ENCODE assay signal across 33 mouse cellular contexts in genomic region chr2:163538410-163538809, GRCm38 (mm10). TPM values are rescaled to one million over a fixed set of nuclear protein-coding genes. Genes with fewer than 3 reads are reported as not detected.
DNase-seq lines count a peak whose midpoint lies in the region; ATAC-seq and TF ChIP-seq lines count a peak whose summit lies in the region.
"Had no signal": no experiment of that assay in that cellular context is flagged by ENCODE, and none has a peak within 500 bp of the region (broad histone marks: within the 10 kb centered on the region; RNA-seq: fewer than 3 reads in every experiment).

No protein-coding gene starts in this region.

- no peak overlapping the region for H3K4me3 ChIP-seq in kidney, postnatal 0 days (replicated peaks; ENCODE audit: low read depth, low read length)
- H3K4me3 ChIP-seq in kidney, embryonic 14.5 days (ENCODE audit: low read length): no peak overlapping the region
- H3K4me3 ChIP-seq in liver, adult 2 months (ENCODE audit: insufficient read depth, low read depth, low read length): peak overlapping the region; percentile 45
- H3K4me3 ChIP-seq in liver, postnatal 0 days (ENCODE audit: low read depth, low read length): no peak overlapping the region
- H3K4me3 ChIP-seq: embryonic facial prominence, embryonic 10.5 days; forebrain, embryonic 15.5 days; heart, embryonic 12.5 days; hindbrain, embryonic 10.5 days; limb, embryonic 10.5 days; myocyte had no signal

- H3K27ac ChIP-seq in kidney, postnatal 0 days: 0 out of 2 replicates have a peak overlapping the region, but pooled peaks have one; percentile 25
- H3K27ac ChIP-seq in kidney, embryonic 14.5 days (ENCODE audit: low read depth, low read length): no peak overlapping the region
- peak overlapping the region; percentile 97 for H3K27ac ChIP-seq in liver, adult 2 months (replicated peaks; ENCODE audit: insufficient read depth, low read depth, low read length)
- peak overlapping the region; percentile 95 for H3K27ac ChIP-seq in liver, postnatal 0 days (ENCODE audit: low read depth)
- H3K27ac ChIP-seq: embryonic facial prominence, embryonic 10.5 days; forebrain, embryonic 15.5 days; hindbrain, embryonic 10.5 days; limb, embryonic 10.5 days; macrophage had no signal

- no peaks in the 10 kb centered on the region for H3K4me1 ChIP-seq in kidney, postnatal 0 days (replicated peaks; ENCODE audit: insufficient read depth, low read length)
- no peaks in the 10 kb centered on the region for H3K4me1 ChIP-seq in kidney, embryonic 14.5 days (ENCODE audit: control insufficient read depth, insufficient read depth, low read length)
- peaks cover 27% of the 10 kb centered on the region for H3K4me1 ChIP-seq in liver, adult 2 months (ENCODE audit: control insufficient read depth, insufficient read depth, low read length)
- peaks cover 19% of the 10 kb centered on the region; the same call in 1 of the 2 replicates for H3K4me1 ChIP-seq in liver, postnatal 0 days (ENCODE audit: insufficient read depth)

- no peak for TF ChIP-seq CTCF in kidney, postnatal 0 days (IDR thresholded peaks at IDR 0.05; ENCODE audit: low read depth)
- no peak for TF ChIP-seq CTCF in liver, adult 2 months (IDR thresholded peaks at IDR 0.05; ENCODE audit: low read depth, low read length)
- no peak for TF ChIP-seq CTCF in liver, postnatal 0 days (IDR thresholded peaks at IDR 0.05; ENCODE audit: low read depth)

- H3K9ac ChIP-seq in kidney, postnatal 0 days (ENCODE audit: low read depth, low read length): no peak overlapping the region
- H3K9ac ChIP-seq in kidney, embryonic 14.5 days (ENCODE audit: low read depth, low read length): no peak overlapping the region
- peak overlapping the region; percentile 76 for H3K9ac ChIP-seq in liver, adult 2 months (ENCODE audit: low read depth, low read length)
- no peak overlapping the region; the same call in 1 of the 2 replicates for H3K9ac ChIP-seq in liver, postnatal 0 days (replicated peaks)
- H3K9ac ChIP-seq: forebrain, embryonic 15.5 days; heart, embryonic 12.5 days; liver, embryonic 14.5 days had no signal

- WGBS in kidney, postnatal 0 days: 82% methylated on average over 2 of the region's 2 CpGs
- WGBS in kidney, embryonic 14.5 days: 76% methylated on average over 2 of the region's 2 CpGs
- 25% methylated on average over 2 of the region's 2 CpGs for WGBS in liver, adult 2 months
- WGBS in liver, postnatal 0 days (ENCODE audit: insufficient replicate concordance): 74% methylated on average over 2 of the region's 2 CpGs

- TF ChIP-seq POLR2A in liver, adult 2 months (IDR thresholded peaks at IDR 0.05; ENCODE audit: extremely low read depth, insufficient read depth, low read length): no peak

- no peak for DNase-seq in kidney, postnatal 0 days (ENCODE audit: low spot score)
- DNase-seq in liver, adult 2 months (ENCODE audit: extremely low read depth, low read depth, low spot score): peak; percentile 99
- DNase-seq in liver: no peak
- peak; percentile 10 to 17 for DNase-seq in layer of hippocampus, postnatal 36 days
- DNase-seq in liver, postnatal 0 days: no peak
- DNase-seq in gastrocnemius, adult 8-10 months (ENCODE audit: low spot score in 2 of 2): no peak
- no peak for DNase-seq in ovary, postnatal 36 days (ENCODE audit: low spot score)
- DNase-seq: adrenal gland, postnatal 14 days; cerebellum, adult 8-10 months; cerebellum, postnatal 36 days; gastrocnemius, postnatal 14 days; heart, adult 11 months; heart, postnatal 10 days; right cerebral cortex, postnatal 14 days; thymus, postnatal 14 days had no signal

- H3K27me3 ChIP-seq in kidney, postnatal 0 days (ENCODE audit: insufficient read depth, low read length): no peaks in the 10 kb centered on the region
- no peaks in the 10 kb centered on the region for H3K27me3 ChIP-seq in kidney, embryonic 14.5 days (ENCODE audit: control insufficient read depth, insufficient read depth, low read length)
- H3K27me3 ChIP-seq in liver, adult 2 months (ENCODE audit: control insufficient read depth, insufficient read depth, low read length): no peaks in the 10 kb centered on the region
- H3K27me3 ChIP-seq in liver, postnatal 0 days (ENCODE audit: insufficient read depth, low read length): no peaks in the 10 kb centered on the region
- H3K27me3 ChIP-seq: forebrain, embryonic 15.5 days had no signal

- no peaks in the 10 kb centered on the region for H3K9me3 ChIP-seq in kidney, postnatal 0 days (replicated peaks; ENCODE audit: low read length)
- 0 out of 2 replicates have a peak, but pooled peaks cover 3% of the 10 kb centered on the region for H3K9me3 ChIP-seq in kidney, embryonic 14.5 days (ENCODE audit: control insufficient read depth, low read length)
- no peaks in the 10 kb centered on the region for H3K9me3 ChIP-seq in liver, postnatal 0 days (ENCODE audit: low read length)
- H3K9me3 ChIP-seq: embryonic facial prominence, embryonic 10.5 days; forebrain, embryonic 15.5 days; hindbrain, embryonic 10.5 days; limb, embryonic 10.5 days had no signal

- peaks cover 8% of the 10 kb centered on the region; the same call in 1 of the 2 replicates for H3K79me2 ChIP-seq in liver, adult 2 months (ENCODE audit: control insufficient read depth, insufficient read depth, low read length)

- no peaks in the 10 kb centered on the region for H3K36me3 ChIP-seq in kidney, postnatal 0 days (ENCODE audit: insufficient read depth, low read length)
- H3K36me3 ChIP-seq in kidney, embryonic 14.5 days (ENCODE audit: control insufficient read depth, insufficient read depth, low read length): no peaks in the 10 kb centered on the region
- H3K36me3 ChIP-seq in liver, adult 2 months (ENCODE audit: control insufficient read depth, insufficient read depth, low read length): peaks cover 9% of the 10 kb centered on the region; the same call in 1 of the 2 replicates
- 0 out of 2 replicates have a peak, but pooled peaks cover 4% of the 10 kb centered on the region for H3K36me3 ChIP-seq in liver, postnatal 0 days (replicated peaks; ENCODE audit: insufficient read depth, low read length)
- H3K36me3 ChIP-seq: embryonic facial prominence, embryonic 10.5 days; forebrain, embryonic 15.5 days; heart, embryonic 12.5 days; hindbrain, embryonic 10.5 days; limb, embryonic 10.5 days had no signal

- ATAC-seq in kidney, postnatal 0 days (replicated peaks; ENCODE audit: low FRiP score, low read depth): no peak
- no peak for ATAC-seq in kidney, embryonic 14.5 days (ENCODE audit: low FRiP score, low TSS enrichment)
- no peak for ATAC-seq in liver, postnatal 0 days
- ATAC-seq: CD4-positive, CD25-positive, alpha-beta regulatory T cell, adult 4 months; forebrain, embryonic 15.5 days; hindbrain, embryonic 16.5 days; lung, postnatal 0 days; midbrain, embryonic 16.5 days had no signal

- no peak for TF ChIP-seq EP300 in liver, postnatal 0 days (IDR thresholded peaks at IDR 0.05; ENCODE audit: low read depth)

- no peak overlapping the region for H3K4me2 ChIP-seq in kidney, postnatal 0 days (ENCODE audit: low read length)
- no peak overlapping the region for H3K4me2 ChIP-seq in kidney, embryonic 14.5 days (replicated peaks; ENCODE audit: low read depth, low read length)
- H3K4me2 ChIP-seq in liver, postnatal 0 days (ENCODE audit: low read depth, low read length): peak overlapping the region; percentile 18; the same call in 1 of the 2 replicates
- H3K4me2 ChIP-seq: forebrain, embryonic 15.5 days; heart, embryonic 12.5 days had no signal

RNA-seq across cellular contexts. Expression of gene Hnf4a, which starts 31.8 kb away (rescaled TPM):
- 21.6 and 24.3 TPM in 2 replicates for polyA plus RNA-seq in kidney, postnatal 0 days (2015; fragmentation: Nextera tagmentation; extraction: Ambion mirVana)
- polyA plus RNA-seq in kidney, embryonic 14.5 days (2014; fragmentation: Nextera tagmentation; extraction: Ambion mirVana): 6.0 and 10.7 TPM in 2 replicates
- total RNA-seq in liver, adult 2 months (2014; rRNA removed): 164 and 213 TPM in 2 replicates
- 260 and 313 TPM in 2 replicates for polyA plus RNA-seq in liver, adult 2 months (2012; rRNA removed)
- not detected for total RNA-seq in layer of hippocampus, postnatal 36 days (2021)
- 25.1 and 27.5 TPM in 2 replicates for polyA plus RNA-seq in liver, postnatal 0 days (2015; fragmentation: Nextera tagmentation; extraction: Ambion mirVana)
- total RNA-seq in gastrocnemius, adult 8-10 months (2022): under 1 TPM in 1 of 4 experiments, not detected in 3; 0.11 TPM
- total RNA-seq: gastrocnemius, postnatal 14 days; heart, postnatal 10 days; left cerebral cortex, adult 8-10 months had no signal
- polyA plus RNA-seq: CD4-positive, CD25-positive, alpha-beta regulatory T cell, adult 4 months; embryonic facial prominence, embryonic 10.5 days; forebrain, embryonic 15.5 days; hindbrain, embryonic 10.5 days; hindbrain, embryonic 16.5 days; limb, embryonic 10.5 days; macrophage; midbrain, embryonic 16.5 days; myocyte; neural tube, embryonic 14.5 days had no signal

RNA-seq across cellular contexts. Expression of gene R3hdml, which starts 46.3 kb away (rescaled TPM):
- polyA plus RNA-seq in kidney, postnatal 0 days (2015; fragmentation: Nextera tagmentation; extraction: Ambion mirVana): 27.4 and 29.8 TPM in 2 replicates
- 26.3 and 29.5 TPM in 2 replicates for polyA plus RNA-seq in kidney, embryonic 14.5 days (2014; fragmentation: Nextera tagmentation; extraction: Ambion mirVana)
- total RNA-seq in liver, adult 2 months (2014; rRNA removed): not detected in 2 replicates
- polyA plus RNA-seq in liver, adult 2 months (2012; rRNA removed): not detected in 2 replicates
- not detected for total RNA-seq in layer of hippocampus, postnatal 36 days (2021)
- polyA plus RNA-seq in liver, postnatal 0 days (2015; fragmentation: Nextera tagmentation; extraction: Ambion mirVana): not detected in 2 replicates
- not detected for total RNA-seq in gastrocnemius, adult 8-10 months (2022)
- total RNA-seq: adrenal gland, postnatal 14 days; gastrocnemius, postnatal 14 days; heart, postnatal 10 days; left cerebral cortex, adult 8-10 months had no signal
- polyA plus RNA-seq: brain, embryonic 14.5 days; CD4-positive, CD25-positive, alpha-beta regulatory T cell, adult 4 months; embryonic facial prominence, embryonic 10.5 days; forebrain, embryonic 15.5 days; heart, embryonic 12.5 days; hindbrain, embryonic 10.5 days; limb, embryonic 10.5 days; liver, embryonic 14.5 days; macrophage; spleen, adult 2 months; stomach, embryonic 14.5 days had no signal

Comparison
In these comparisons a context has a peak if more than half of its experiments do, and no peak if none do; other contexts are left out.
1. DNase-seq: peak in liver, adult 2 months (single experiment) and layer of hippocampus, postnatal 36 days (2 of 2); none in kidney, postnatal 0 days (single experiment), liver (single experiment), liver, postnatal 0 days (single experiment), gastrocnemius, adult 8-10 months (0 of 2) and ovary, postnatal 36 days (single experiment).
2. RNA of gene R3hdml, which starts 46.3 kb away (polyA plus RNA-seq): 26.3 to 29.5 TPM in kidney, embryonic 14.5 days and 27.4 to 29.8 TPM in kidney, postnatal 0 days; not detected in liver, adult 2 months and not detected in liver, postnatal 0 days; every median in the first group is over 10 times any median in the second.